Mouse (Mus musculus): ENCODE measurements around the gene Prps1l1. TPM values are rescaled to one million over a fixed set of nuclear protein-coding genes. Genes with fewer than 3 reads are reported as not detected.

The Prps1l1 gene
- polyA plus RNA-seq, 1 experiment from 2014 or later, result not detected

Other genes with a start within 250 kb of the Prps1l1 start
- 6.7 TPM in 2 replicates for gene Hdac9, start 67.7 kb upstream of the Prps1l1 start, polyA plus RNA-seq (2014; fragmentation: Nextera tagmentation; extraction: Ambion mirVana)
- gene Snx13, start 62.4 kb downstream of the Prps1l1 start, polyA plus RNA-seq (2014; fragmentation: Nextera tagmentation; extraction: Ambion mirVana), result 27.0 and 28.2 TPM in 2 replicates